17 mouse cellular contexts compared by ENCODE assay signal in the genomic region with DNA sequence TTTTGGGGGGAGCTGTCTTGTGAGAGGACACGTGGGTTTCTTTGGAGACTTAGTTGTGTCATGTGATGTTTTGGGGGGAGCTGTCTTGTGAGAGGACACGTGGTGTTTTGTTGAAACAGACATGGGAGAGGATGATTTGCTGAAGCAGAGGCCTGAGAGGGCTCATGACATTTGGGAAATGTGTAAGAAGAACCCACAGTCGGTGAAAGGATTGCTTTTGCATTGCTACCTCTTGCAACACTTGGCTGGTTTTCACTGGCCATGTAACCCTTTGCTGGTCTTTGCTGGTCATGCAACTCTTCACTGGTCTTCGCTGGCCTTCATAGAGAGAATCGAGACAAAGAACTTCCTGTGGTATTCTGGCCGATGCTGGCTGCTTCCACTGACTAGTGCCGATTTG. TPM values are rescaled to one million over a fixed set of nuclear protein-coding genes. Genes with fewer than 3 reads are reported as not detected.
DNase-seq lines count a peak whose midpoint lies in the region; TF ChIP-seq lines count a peak whose summit lies in the region.
"Had no signal": no experiment of that assay in that cellular context is flagged by ENCODE, and none has a peak within 500 bp of the region (broad histone marks: within the 10 kb centered on the region; RNA-seq: fewer than 3 reads in every experiment).

No protein-coding gene starts in this region.

- H3K4me1 ChIP-seq in brown adipose tissue, adult 24 weeks (ENCODE audit: control insufficient read depth, insufficient read depth, insufficient read length, low read length): no peaks in the 10 kb centered on the region
- H3K4me1 ChIP-seq: embryonic facial prominence, embryonic 13.5 days; forebrain, embryonic 12.5 days; heart, embryonic 12.5 days had no signal

- peak overlapping the region; percentile 67; the same call in 1 of the 2 replicates for H3K27ac ChIP-seq in brown adipose tissue, adult 24 weeks (replicated peaks; ENCODE audit: low read depth, low read length)
- H3K27ac ChIP-seq: embryonic facial prominence, embryonic 13.5 days; forebrain, embryonic 12.5 days; hindbrain, postnatal 0 days had no signal

- H3K27me3 ChIP-seq in myocyte (ENCODE audit: control insufficient read depth, insufficient read depth, insufficient read length): no peaks in the 10 kb centered on the region
- H3K27me3 ChIP-seq: embryonic facial prominence, embryonic 13.5 days; forebrain, embryonic 12.5 days; heart, embryonic 12.5 days had no signal

- DNase-seq in 3T3-L1 (ENCODE audit: low read depth, low spot score): peak; percentile 21
- peak; percentile 37 for DNase-seq in 416B (ENCODE audit: low read depth)
- DNase-seq in kidney, postnatal 25 days: no peak
- no peak for DNase-seq in cerebellum, postnatal 25 days
- DNase-seq: adrenal gland, adult 8-10 months; adrenal gland, postnatal 36 days; cerebellum, adult 11 months; cerebellum, adult 8-10 months; cerebellum, postnatal 36 days; gastrocnemius, postnatal 10 days; heart, postnatal 36 days had no signal

- H3K36me3 ChIP-seq in myocyte (ENCODE audit: control insufficient read depth, insufficient read depth): no peaks in the 10 kb centered on the region
- H3K36me3 ChIP-seq: embryonic facial prominence, embryonic 13.5 days; forebrain, embryonic 12.5 days; heart, embryonic 12.5 days had no signal

- no peak for TF ChIP-seq POLR2A in myocyte (IDR thresholded peaks at IDR 0.05; ENCODE audit: insufficient read length, low read depth)

- H3K79me2 ChIP-seq in myocyte (ENCODE audit: control insufficient read depth, insufficient read depth): no peaks in the 10 kb centered on the region

- no peak overlapping the region for H3K4me2 ChIP-seq in myocyte (ENCODE audit: low read depth)
- H3K4me2 ChIP-seq: embryonic facial prominence, embryonic 13.5 days; forebrain, embryonic 12.5 days; heart, embryonic 12.5 days had no signal

- no peak overlapping the region for H3K4me3 ChIP-seq in brown adipose tissue, adult 24 weeks (ENCODE audit: insufficient read depth, low read depth, low read length)
- H3K4me3 ChIP-seq in myocyte: no peak overlapping the region
- H3K4me3 ChIP-seq: embryonic facial prominence, embryonic 13.5 days; forebrain, embryonic 12.5 days; heart, embryonic 12.5 days had no signal

- no peak overlapping the region for H3ac ChIP-seq in myocyte (ENCODE audit: control insufficient read depth, insufficient read length)

TF ChIP-seq in myocyte, 11 proteins besides CTCF, POLR2A, EP300 and RAD21:
- TF ChIP-seq MYOG (IDR thresholded peaks at IDR 0.05; ENCODE audit: control insufficient read depth in 1 of 3, insufficient read depth in 1 of 3, insufficient read length in 2 of 3, low read depth in 2 of 3) (no peak), REST (IDR thresholded peaks at IDR 0.05; ENCODE audit: insufficient read depth, insufficient read length) (no peak), MAX (IDR thresholded peaks at IDR 0.05; ENCODE audit: low read depth) (no peak), CEBPB (IDR thresholded peaks at IDR 0.05; ENCODE audit: insufficient read depth, poor library complexity, severe bottlenecking) (peak; percentile 32; the same call in 1 of the 2 replicates), TCF3 (IDR thresholded peaks at IDR 0.05; ENCODE audit: insufficient read length, low read depth) (no peak), TCF12 (IDR thresholded peaks at IDR 0.05; ENCODE audit: insufficient read depth, poor library complexity, severe bottlenecking) (no peak)
TF ChIP-seq in myocyte: peak in this region for 1.

RNA-seq across cellular contexts. Expression of gene Ppp1r21, which starts 13.4 kb away (rescaled TPM):
- 7.8 and 13.8 TPM in 2 replicates for polyA plus RNA-seq in brown adipose tissue, adult 24 weeks (2012; ENCODE audit: insufficient read depth, insufficient read length, missing spikeins)
- 11.5 TPM for polyA plus RNA-seq in myocyte (2012; fragmentation: generic; extraction: Trizol)

Comparison
In these comparisons a context has a peak if more than half of its experiments do, and no peak if none do; other contexts are left out.
1. DNase-seq: peak in 3T3-L1 (single experiment) and 416B (single experiment); none in kidney, postnatal 25 days (0 of 2) and cerebellum, postnatal 25 days (0 of 2).